Mouse (Mus musculus) gastrocnemius, postnatal 36 days (tissue): ENCODE data around the gene Srsf4. TPM values are rescaled to one million over a fixed set of nuclear protein-coding genes. Genes with fewer than 3 reads are reported as not detected.
A peak's percentile ranks its signal among the peaks of the same experiment; 100 is the strongest.

Source experiments
- DNase-seq, 2 experiments: peaks; one replicate each; pipeline ENCODE4 v3.0.0; 2022
- intact Hi-C: fragments of 180-260 bp; cut with DNase I; formaldehyde crosslinking; loops from one replicate; pipeline ENCODE4 v1.15.1; 2025
- total RNA-seq, 2 experiments: library from RNA; stranded (reverse); gene quantifications; 2 replicates each; pipeline ENCODE4 v1.2.3; 2021

The Srsf4 gene
- total RNA-seq, 2 experiments from 2014 or later: 27.8 to 28.4 TPM

- intact Hi-C loops: no loop called here
- DNase-seq: no peak
Measured at GRCm38 (mm10) chr4:131910237-131910994, 37.0 kb downstream of the Srsf4 start.

DNA sequence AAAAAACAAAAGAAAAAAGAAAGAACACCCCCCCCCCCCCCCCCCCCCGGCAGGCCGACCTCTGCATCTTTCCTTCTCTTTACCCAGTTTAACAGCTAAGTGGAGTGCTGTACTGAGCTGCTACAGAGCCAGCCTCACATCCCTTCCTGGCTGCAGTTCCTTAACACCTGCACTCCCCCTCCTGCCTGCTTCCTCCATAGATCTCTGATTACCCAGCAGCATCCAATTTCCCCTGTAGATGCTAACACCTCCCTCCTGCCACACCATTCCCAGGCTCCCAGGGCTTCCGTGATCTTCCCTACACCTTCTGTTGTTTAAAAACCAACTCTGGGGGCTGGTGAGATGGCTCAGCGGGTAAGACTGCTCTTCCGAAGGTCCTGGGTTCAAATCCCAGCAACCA, 38.1 kb downstream of the Srsf4 start:
- no peak for DNase-seq
- intact Hi-C loops: no loop called here

- no peak for DNase-seq
- intact Hi-C loops: no loop called here
Measured at GRCm38 (mm10) chr4:131913526-131913925, 40.1 kb downstream of the Srsf4 start.

GRCm38 (mm10) chr4:131914046-131914643, 40.7 kb downstream of the Srsf4 start:
- intact Hi-C loops: no loop called here
- DNase-seq: no peak

DNA sequence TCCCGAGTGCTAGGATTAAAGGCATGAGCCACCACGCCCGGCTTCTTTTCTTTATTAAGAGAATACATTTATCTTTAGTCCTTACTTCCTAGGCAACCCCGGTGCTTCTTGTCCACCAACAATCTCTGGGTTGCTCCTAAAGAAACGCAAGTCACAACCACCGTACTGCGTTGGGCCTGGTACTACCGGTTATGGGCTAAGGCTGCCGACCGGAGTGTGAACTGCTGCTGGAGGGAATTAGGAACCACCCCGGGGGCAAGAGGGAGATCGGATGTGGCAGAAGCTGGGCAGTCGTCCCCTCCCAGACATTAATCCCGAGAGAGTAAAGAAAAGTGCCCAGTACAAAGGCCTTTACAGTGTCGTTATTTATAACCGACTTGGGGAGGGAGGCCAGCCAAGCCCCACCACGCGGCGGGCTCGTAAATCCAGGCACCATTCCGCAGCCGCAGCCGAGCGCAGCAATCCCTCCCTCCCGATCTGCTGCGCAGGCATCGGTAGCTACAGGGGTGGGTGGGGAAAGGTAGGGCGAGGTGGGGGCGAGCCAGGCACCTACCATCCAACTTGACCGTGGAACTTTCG, 41.6 kb downstream of the Srsf4 start:
- intact Hi-C loops: loop anchor here (5.0 kb wide), 3 partner anchors 53 to 162 kb away; partner anchors contain the start of gene Epb41
- DNase-seq: no peak

- DNase-seq: no peak
- intact Hi-C loops: loop anchor here (5.0 kb wide), 3 partner anchors 54 to 161 kb away; partner anchors contain the start of gene Epb41
Measured at GRCm38 (mm10) chr4:131915821-131916328, 42.5 kb downstream of the Srsf4 start.

GRCm38 (mm10) chr4:131916425-131916824, 43.0 kb downstream of the Srsf4 start:
- DNase-seq: peak; percentile 74 to 77
- intact Hi-C loops: loop anchor here (5.0 kb wide), 3 partner anchors 54 to 161 kb away; partner anchors contain the start of gene Epb41

- intact Hi-C loops: loop anchor here (5.0 kb wide), 3 partner anchors 55 to 160 kb away; partner anchors contain the start of gene Epb41
Measured at GRCm38 (mm10) chr4:131917010-131917555, 43.7 kb downstream of the Srsf4 start.

DNA sequence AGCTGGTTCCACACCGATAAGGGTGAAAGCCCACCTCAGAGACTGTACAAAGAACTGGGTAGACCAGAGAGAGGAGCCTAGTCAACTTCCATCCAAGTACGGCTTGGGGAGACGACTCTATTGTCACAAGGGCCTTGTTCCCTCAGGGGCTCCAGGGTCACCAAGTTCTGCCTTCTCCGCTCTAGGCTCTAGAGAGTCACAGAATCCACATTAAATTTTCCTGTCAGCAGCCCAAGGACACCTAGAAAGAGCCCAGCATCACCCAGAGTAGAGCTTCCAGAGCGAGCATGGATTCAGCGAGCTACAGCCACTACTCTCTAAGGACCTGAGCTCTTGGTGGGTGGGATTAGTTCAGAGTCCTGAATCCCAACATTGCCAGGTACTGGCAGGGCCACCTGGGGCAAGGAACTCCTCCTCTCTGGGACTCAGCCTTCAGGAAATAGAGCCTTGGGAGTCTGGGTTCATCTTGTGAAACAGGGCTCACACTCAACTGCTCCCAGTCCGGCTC, 44.7 kb downstream of the Srsf4 start:
- intact Hi-C loops: loop anchor here (5.0 kb wide), 3 partner anchors 54 to 159 kb away; partner anchors contain the start of gene Epb41
- no peak for DNase-seq

More at GRCm38 (mm10) chr4:131917010-131917555, 43.7 kb downstream of the Srsf4 start:
- DNase-seq: no peak

DNA sequence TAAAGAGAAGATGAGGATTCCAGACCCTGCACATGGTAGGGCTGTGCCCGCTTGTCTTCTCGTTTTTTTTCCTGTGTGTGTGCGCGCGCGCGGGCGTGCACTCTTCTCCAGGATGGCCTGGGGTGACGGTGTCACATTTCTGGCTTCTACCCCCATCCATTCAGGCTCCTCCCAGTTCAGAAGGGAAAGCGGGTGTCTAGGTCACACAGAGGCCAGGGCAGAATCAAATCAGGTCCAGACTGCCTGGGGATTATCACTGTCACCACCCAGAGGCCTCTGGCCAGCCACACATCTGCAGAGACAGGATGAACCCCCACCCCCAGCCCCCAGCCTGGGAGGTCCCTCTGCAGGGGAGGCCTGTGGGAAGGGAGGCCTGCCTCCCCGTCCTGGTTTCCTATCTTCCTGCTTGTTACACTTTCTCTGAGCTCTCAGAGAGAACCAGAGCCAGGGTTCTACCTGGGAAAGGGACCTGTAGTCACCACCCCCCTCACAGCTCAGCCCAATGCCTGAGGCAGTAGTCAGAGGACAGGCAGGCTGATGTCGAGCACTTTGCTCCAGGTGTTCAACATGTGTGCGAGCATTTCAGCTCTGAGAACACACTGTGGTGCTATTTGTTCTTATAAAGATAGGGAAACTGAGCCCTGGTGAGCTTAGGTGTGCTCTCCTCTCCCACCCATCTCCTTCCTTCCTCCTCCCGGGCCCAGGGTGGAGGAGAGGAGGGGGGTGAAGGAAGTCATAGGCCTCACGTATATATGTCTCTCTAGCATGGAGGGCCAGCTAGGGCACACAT, 45.5 kb downstream of the Srsf4 start:
- DNase-seq: no peak
- intact Hi-C loops: loop anchor here (5.0 kb wide), 3 partner anchors 53 to 158 kb away; partner anchors contain the start of gene Epb41

GRCm38 (mm10) chr4:131919506-131920140, 46.2 kb downstream of the Srsf4 start:
- DNase-seq: no peak
- intact Hi-C loops: loop anchor here (5.0 kb wide), 3 partner anchors 53 to 158 kb away; partner anchors contain the start of gene Epb41

GRCm38 (mm10) chr4:131920141-131920594, 46.8 kb downstream of the Srsf4 start:
- intact Hi-C loops: no loop called here

DNA sequence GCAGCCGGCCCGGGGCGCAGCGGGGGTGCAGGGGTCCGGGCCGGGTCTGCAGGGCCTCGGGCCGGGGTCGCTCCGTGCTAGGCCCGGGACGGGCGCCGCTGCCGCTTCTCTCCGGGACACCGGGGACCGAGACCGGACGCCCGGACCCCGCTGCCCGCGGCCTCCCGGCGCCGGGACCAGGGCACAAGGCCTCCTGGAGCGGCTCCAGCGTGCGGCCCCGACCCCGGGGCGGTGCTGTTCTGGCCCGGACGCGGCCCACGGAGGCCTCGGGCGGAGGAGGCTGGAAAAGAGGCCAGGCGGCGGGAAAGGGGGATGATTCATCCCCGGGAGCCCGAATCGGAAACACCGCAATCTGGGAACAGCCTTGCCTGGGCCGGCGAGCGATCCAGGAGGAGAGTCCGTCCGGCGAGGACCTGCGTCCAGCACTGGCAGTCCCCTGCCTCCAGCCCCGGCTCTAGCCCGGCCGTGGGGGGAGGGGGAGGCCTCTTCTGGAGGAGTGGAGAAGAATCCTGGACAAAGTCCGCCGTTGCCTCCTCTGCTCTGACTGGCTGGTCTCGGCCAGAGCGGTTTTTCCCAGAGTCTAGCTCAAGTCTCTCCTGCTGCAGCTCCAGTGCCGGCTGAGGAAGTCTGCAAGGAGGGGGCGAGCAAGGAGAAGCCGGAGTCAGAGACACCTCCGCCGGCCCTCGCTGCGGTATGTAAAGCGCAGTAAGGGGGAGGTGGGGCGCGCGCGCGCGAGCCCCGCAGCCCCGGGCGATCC, 47.4 kb downstream of the Srsf4 start:
- intact Hi-C loops: no loop called here
- DNase-seq: peak; percentile 45 to 57

More at GRCm38 (mm10) chr4:131920141-131920594, 46.8 kb downstream of the Srsf4 start:
- peak; percentile 47 to 57 for DNase-seq

DNA sequence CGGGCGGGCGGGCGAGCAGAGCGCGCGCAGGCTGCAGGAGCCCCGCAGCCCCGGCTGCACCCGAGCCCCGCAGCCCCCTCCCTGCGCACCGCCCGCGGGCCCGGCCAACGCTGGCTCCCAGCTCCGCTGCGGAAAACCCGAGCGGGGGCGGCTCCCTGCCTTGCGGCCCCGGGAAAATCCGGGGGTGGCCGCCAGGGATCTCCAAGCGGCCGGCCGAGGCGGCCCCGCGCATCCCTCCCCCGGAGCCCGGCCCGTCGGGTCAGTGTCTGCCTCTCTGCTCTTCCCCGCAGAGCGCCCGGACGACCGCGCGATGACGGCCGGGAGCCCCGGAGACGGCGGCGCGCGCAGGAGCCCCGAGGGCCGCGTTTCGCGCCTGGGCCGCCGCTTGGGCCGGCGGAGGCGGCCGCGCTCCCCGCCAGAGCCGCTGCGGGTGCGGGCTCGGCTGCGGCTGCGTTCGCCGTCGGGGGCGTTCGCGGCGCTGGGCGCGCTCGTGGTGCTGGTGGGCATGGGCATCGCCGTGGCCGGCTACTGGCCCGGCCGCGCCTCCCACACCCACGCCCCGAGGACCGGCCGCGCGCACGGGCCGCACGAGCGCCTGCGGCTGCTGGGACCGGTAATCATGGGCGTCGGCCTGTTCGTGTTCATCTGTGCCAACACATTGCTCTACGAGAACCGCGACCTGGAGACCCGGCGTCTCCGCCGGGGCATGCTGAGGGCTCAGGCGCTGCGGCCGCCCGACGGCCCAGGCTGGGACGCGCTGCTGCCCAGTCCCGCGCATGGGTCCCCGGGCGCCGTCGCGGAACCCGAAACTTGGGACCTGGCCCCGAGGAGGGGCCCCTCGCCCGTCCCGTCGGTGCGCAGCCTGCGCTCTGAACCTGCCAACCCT, 48.3 kb downstream of the Srsf4 start, which contains the start of gene Tmem200b:
TSS of gene Tmem200b (plus strand) at position 311 of the 886 bp plus-strand sequence.
- peak in 1 of 2 experiments; percentile 8 for DNase-seq
- intact Hi-C loops: no loop called here

DNA sequence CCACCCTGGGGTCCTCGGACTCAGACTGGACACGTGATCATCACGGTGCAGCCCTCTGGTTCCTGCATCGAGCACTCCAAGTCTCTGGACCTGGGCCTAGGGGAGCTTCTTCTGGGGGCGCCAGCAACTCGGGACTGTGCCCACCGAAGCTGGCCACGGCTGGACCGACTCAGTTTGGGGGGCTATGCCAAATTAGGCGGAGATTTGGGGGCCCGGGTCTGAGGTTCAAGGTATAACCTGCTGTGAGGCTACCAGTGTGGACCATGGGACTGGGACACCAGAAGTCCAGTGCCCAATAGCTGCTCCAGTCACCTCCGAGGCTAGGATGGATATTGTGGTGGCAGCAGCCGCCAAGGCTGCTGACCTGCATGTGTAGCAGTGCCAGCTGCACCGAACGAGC, 49.0 kb downstream of the Srsf4 start:
- no peak for DNase-seq
- intact Hi-C loops: no loop called here

- intact Hi-C loops: no loop called here
- no peak for DNase-seq
Measured at GRCm38 (mm10) chr4:131924096-131924810, 50.8 kb downstream of the Srsf4 start.
